Mouse (Mus musculus) ovary, postnatal 10 days (tissue): ENCODE measurements at regions not wholly inside any gene's neighbourhood (a gene's known extent, or its start where the extent isn't known, plus 50 kb on each side); places are given as distances from the start of the nearest gene placed in this dataset.
"Not testable (repeated sequence)": the region's sequence is repeated elsewhere in the genome, so short reads cannot be mapped to it uniquely, and the experiment has no call there.

Source experiments
- DNase-seq: peaks from one replicate; pipeline ENCODE4 v3.0.0; 2022; ENCODE audit warnings: low spot score

DNA sequence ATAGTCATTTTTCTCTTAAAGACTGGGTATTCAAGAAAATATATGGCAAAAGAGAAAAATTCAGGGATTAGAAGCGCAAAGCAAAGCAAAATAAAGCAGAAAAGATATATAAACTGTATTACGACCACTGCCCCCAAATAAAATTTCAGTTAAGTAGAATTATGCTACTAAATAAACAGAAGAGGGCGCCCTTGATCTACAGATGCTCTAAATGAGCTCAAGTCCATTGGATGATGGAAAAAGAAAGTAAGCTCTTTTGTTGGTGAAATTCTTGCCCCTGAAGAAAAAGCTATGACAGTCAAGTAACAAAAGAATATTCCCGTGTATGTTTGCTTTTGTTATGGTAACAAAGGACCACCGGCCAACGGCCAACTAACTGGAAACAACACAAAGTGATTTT, 165.5 kb upstream of the Stk26 start:
- DNase-seq = no peak

GRCm38 (mm10) chrX:50657835-50658565, 182.8 kb upstream of the Stk26 start:
- peak; percentile 18 for DNase-seq

DNA sequence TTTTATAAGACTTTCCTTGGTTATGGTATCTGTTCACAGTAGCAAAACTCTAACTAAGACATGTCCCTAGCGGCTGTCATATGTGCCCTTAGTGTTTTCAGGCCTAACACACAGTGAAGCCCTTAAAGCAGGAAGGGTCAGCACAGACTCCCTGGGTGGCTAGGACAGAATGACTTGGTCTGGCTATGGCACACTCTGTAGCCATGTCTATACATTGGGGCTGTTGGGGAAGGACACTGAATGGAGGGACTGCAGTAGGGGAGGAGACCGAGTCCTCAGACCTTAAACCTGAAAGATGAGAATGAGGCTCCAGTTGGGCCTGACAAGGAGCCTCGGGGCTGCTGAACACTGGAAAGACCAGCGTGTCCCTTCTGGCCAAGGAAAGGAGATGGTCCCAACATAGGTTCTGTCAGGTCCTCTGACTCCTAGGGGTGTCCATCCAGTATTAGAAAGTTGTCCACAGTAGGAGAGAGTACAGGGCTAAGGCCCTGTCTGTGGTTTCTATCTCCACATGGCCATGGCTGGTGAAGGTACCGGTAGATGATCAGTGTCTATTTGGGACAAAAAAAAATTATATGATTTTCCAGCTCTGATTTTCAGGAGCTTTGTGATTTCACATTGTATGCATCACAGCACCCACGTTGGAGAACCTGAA, 183.5 kb upstream of the Stk26 start:
- DNase-seq = no peak

DNA sequence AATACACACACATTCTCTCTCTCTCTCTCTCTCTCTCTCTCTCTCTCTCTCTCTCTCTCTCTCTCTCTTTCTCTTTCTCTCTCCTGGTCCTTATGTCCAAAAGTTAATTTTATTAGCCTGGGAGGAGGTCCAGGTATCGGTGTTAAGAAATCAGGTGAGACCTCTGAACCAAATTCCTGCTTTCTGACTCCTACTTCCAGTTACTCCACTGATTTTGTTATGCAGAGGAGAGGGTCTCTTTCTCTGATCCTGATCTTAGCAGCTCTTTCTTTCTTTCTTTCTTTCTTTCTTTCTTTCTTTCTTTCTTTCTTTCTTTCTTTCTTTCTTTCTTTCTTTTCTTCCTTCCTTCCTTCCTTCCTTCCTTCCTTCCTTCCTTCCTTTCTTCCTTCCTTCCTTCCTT, 185.5 kb upstream of the Stk26 start:
- not testable (repeated sequence) for DNase-seq

DNA sequence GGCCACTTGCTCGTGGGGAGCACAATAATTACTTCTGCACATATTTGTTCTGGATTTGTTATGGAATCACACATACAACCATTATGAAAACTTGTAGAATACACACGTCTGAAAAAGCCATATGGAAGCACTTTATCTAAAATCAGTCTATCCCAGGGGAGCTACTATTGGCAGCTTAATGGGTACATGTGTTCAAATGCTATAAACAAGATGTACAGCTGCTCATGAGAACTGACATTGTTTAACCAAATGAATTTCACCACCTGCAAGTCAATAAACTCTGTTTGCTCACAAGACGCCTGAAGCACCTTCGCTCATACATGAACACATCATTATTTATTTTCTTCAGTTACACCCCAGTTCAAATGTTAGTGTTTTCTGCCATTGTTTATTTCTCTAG, 199.5 kb upstream of the Stk26 start:
- DNase-seq = no peak

DNA sequence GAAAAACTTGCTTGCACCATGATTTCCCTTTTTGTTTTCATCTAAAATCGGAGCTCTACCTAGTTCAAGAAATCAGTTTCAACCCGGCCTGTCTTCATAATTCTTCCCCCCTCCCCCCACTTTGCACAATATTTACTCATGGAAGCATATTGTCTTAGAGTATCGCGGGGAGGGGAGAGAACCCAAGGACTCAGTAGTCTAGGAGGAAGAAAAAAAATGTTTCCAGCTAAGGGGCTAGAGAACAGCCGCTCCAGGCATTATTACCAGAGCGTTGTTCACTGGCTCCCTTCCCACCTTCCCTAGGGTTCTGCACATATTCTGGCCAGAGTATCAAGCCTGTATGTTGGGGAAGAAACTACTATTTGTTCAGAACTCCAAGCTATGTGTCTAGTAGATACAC, 205.2 kb upstream of the Stk26 start:
- DNase-seq = no peak

GRCm38 (mm10) chrX:50634842-50635615, 205.8 kb upstream of the Stk26 start:
- DNase-seq = peak; percentile 35

DNA sequence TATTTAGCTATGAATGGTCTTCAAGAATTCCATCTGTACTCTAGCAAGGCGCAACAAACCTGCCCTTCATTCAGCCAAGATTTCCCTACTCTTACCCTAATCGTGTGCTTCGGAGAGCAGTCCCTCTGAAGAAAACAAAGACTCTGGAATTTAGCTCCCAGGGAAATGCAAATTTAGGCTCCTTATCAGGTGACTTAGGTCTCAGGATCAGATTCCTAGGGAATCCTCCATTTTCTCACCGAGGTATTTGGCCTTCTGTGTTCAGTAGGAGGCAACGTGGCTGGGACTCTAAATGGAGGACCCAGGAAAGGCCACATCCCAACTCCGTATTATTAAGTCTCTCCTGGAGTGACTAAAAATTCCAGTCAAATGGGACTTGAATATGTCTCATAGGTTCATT, 204.2 kb upstream of the Olfr1324 start:
- no peak for DNase-seq

DNA sequence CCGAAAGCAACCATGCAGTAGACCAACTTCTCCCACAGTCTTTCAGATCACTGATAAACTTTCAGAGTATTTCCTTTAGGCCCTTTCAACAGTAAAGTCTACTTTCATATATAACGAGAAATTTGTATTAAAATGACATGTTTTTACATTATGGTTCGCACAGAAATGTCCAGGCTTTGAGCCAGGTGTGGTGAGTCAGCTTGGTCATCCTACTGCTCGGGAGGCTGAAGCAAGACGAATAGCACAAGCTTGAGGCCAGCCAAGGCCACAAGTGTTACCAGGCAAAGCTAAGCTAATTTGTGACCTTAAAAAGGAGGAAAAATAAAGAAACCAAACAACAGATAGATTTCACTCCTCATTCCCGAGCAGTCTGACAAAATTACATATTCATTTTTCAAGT, 197.0 kb upstream of the Olfr1324 start:
- DNase-seq = no peak

GRCm38 (mm10) chrX:50622984-50623455, 194.7 kb upstream of the Olfr1324 start:
- DNase-seq = peak; percentile 63

DNA sequence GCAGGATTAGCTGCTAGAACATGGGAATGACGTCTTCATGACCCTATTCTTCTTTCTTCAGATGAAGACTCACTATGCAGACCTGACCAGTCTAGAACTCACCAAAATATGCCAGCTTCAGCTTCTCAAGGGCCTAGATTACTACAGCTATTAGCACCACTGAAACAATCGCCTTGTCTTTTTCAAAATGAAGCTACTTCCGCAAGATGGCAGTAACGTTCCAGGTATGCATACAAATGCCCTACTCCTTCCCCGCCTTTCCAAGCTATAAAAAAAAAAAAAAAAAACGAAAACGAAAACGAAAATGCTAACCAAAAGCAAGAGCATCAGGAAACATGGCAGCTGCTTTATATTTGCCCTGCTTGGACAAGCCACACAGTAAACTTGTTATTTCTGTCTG, 192.6 kb upstream of the Olfr1324 start:
- DNase-seq = no peak

DNA sequence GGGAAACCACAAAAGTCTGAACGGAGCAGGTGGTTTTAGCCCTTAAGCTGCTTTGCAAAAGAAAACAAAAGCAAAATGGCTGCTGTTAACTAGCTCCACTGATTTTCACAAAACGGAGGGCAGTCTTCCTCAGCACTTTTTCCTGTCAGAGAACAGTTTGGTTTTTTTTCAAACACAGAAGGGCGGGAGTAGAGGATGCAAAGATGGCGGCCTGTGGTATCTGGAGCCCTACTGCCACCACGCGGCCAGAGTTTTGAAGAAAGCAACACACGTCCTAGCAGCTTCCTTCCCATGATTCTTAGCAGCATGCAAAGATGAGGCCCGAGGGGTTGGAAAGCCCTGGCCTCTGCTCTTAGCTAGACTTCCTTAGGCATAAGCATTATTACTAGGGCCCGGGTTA, 191.6 kb upstream of the Olfr1324 start:
- DNase-seq = peak; percentile 67

GRCm38 (mm10) chrX:50618936-50619335, 190.6 kb upstream of the Olfr1324 start:
- no peak for DNase-seq

- peak; percentile 95 for DNase-seq
These were observed 188.6 kb upstream of the Olfr1324 start for GRCm38 (mm10) chrX:50616920-50617319.

DNA sequence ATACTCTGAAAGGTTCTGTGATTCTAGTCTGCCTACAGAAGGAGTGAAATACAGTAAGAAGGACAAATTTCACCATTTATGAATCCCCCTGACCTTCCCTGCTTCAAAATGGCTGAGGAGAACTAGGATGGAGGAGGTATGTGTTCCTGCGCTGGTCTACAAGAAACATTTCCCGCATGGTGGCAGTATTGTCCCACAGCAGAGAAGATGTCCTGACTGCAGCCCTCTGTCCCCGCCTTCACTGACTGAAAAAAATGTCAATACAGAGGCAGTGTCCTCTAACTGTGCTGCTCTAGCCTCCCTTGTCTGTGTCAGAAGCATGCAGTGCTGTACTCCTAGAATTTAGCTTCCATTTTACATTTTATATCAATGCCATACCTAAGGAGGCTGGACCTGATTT, 186.6 kb upstream of the Olfr1324 start:
- DNase-seq = not testable (repeated sequence)

DNA sequence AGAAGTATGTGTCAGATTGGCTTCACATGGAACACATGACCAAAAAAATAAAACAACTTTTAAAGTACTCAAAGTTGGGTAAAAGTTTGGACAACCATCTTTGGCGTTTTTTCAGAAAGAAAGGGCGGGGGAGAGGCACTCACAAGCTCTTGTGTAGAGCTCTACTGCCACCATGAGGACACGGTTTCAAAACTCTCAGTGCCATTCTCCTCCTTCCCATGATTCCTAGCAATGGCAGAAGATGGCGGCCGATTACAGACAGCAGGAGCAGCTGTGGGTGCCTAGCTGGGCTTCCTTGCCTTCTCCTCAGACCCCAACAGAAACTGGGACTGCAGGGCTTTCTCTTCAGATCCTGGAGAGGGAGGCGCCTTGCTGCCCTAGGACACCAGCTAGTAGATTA, 186.1 kb upstream of the Olfr1324 start:
- peak; percentile 53 for DNase-seq

GRCm38 (mm10) chrX:50611765-50612591, 183.7 kb upstream of the Olfr1324 start:
- DNase-seq = peak; percentile 71

GRCm38 (mm10) chrX:50608141-50608540, 179.8 kb upstream of the Olfr1324 start:
- not testable (repeated sequence) for DNase-seq

- no peak for DNase-seq
These were observed 179.3 kb upstream of the Olfr1324 start for GRCm38 (mm10) chrX:50607636-50608035.

GRCm38 (mm10) chrX:50605517-50605916, 177.2 kb upstream of the Olfr1324 start:
- not testable (repeated sequence) for DNase-seq

GRCm38 (mm10) chrX:50604995-50605394, 176.7 kb upstream of the Olfr1324 start:
- not testable (repeated sequence) for DNase-seq

GRCm38 (mm10) chrX:50602881-50603280, 174.6 kb upstream of the Olfr1324 start:
- DNase-seq = not testable (repeated sequence)
